Mouse (Mus musculus) E14TG2a.4 (cell line): Measurements from ENCODE around the gene Peli2.

Experiments
- H3K27me3 ChIP-seq: 2 replicates; pipeline ENCODE4 v1.6.1; 2014; ENCODE audit warnings: low read length, control low read depth; ENCODE audit not compliant: insufficient read depth
- H3K36me3 ChIP-seq: 2 replicates; pipeline ENCODE4 v1.6.1; 2014; ENCODE audit warnings: low read length, control low read depth; ENCODE audit not compliant: insufficient read depth
- H3K4me1 ChIP-seq: replicated peaks from 2 replicates; pipeline ENCODE4 v1.6.1; 2014; ENCODE audit warnings: low read depth, low read length, control low read depth
- H3K4me3 ChIP-seq: replicated peaks from 2 replicates; pipeline ENCODE4 v1.5.1; 2014; ENCODE audit warnings: mild to moderate bottlenecking, low read length
- H3K9me3 ChIP-seq: 2 replicates; pipeline ENCODE4 v1.6.1; 2014; ENCODE audit warnings: low read length, control low read depth
- CTCF ChIP-seq: conservative IDR thresholded peaks from 2 replicates; pipeline ENCODE4 v1.5.1; 2014; ENCODE audit warnings: low read length
- NANOG ChIP-seq: IDR thresholded peaks from 2 replicates; pipeline ENCODE4 v1.6.1; 2014; ENCODE audit warnings: borderline replicate concordance, low read length, mixed read lengths
- POU5F1 ChIP-seq: IDR thresholded peaks from 2 replicates; pipeline ENCODE4 v1.6.1; 2014; ENCODE audit warnings: low read length, borderline replicate concordance

Gene Peli2

DNA sequence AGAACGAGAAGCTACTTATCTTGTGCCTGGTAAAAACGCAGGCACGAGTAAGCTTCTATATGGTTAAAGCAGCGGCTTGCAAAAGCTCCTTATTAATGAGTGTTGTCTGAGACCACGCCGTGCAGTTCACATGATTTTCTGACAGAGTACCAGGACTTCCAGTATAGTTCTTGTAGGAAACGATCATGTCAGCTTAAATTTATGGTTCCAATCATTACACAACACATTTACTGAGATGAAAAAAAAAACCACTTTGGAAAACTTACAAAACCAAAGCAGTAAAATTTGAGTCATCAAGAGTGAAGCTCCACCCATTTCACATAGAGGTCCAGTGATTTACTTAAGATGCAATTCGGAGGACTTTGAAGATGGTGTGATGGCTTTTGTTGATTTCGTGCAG lies 53.2 kb downstream of the Peli2 start:
- Histone ChIP-seq H3K9me3 (no peaks in the 10 kb centered on the region), H3K4me1 (peaks cover 11% of the 10 kb centered on the region; the same call in 1 of the 2 replicates), H3K27me3 (no peaks in the 10 kb centered on the region), H3K4me3 (no peak overlapping the region), H3K36me3 (no peaks in the 10 kb centered on the region)
- no peak for TF ChIP-seq POU5F1
- TF ChIP-seq CTCF = no peak
- TF ChIP-seq NANOG = no peak

- TF ChIP-seq NANOG = no peak
- TF ChIP-seq CTCF = no peak
- no peak for TF ChIP-seq POU5F1
- Histone ChIP-seq H3K4me3 (no peak overlapping the region), H3K4me1 (peaks cover 11% of the 10 kb centered on the region; the same call in 1 of the 2 replicates), H3K36me3 (no peaks in the 10 kb centered on the region), H3K9me3 (no peaks in the 10 kb centered on the region), H3K27me3 (no peaks in the 10 kb centered on the region)
Observed at GRCm38 (mm10) chr14:48174356-48174755, 53.7 kb downstream of the Peli2 start.

GRCm38 (mm10) chr14:48175115-48175514 lies 54.5 kb downstream of the Peli2 start:
- no peaks in the 10 kb centered on the region for H3K9me3 ChIP-seq
- TF ChIP-seq NANOG = no peak
- TF ChIP-seq CTCF = no peak
- TF ChIP-seq POU5F1 = no peak

GRCm38 (mm10) chr14:48178304-48178995 lies 57.8 kb downstream of the Peli2 start:
- no peak for TF ChIP-seq NANOG
- TF ChIP-seq POU5F1 = no peak
- TF ChIP-seq CTCF = no peak
- Histone ChIP-seq H3K4me3 (no peak overlapping the region), H3K9me3 (peaks cover 18% of the 10 kb centered on the region), H3K4me1 (no peaks in the 10 kb centered on the region), H3K36me3 (no peaks in the 10 kb centered on the region), H3K27me3 (no peaks in the 10 kb centered on the region)

More at GRCm38 (mm10) chr14:48175115-48175514, 54.5 kb downstream of the Peli2 start:
- no peaks in the 10 kb centered on the region for H3K27me3 ChIP-seq
- H3K36me3 ChIP-seq = no peaks in the 10 kb centered on the region
- peaks cover 11% of the 10 kb centered on the region; the same call in 1 of the 2 replicates for H3K4me1 ChIP-seq
- no peak overlapping the region for H3K4me3 ChIP-seq

GRCm38 (mm10) chr14:48179021-48179420 lies 58.4 kb downstream of the Peli2 start:
- Histone ChIP-seq H3K36me3 (no peaks in the 10 kb centered on the region), H3K4me3 (no peak overlapping the region), H3K9me3 (peaks cover 18% of the 10 kb centered on the region), H3K4me1 (no peaks in the 10 kb centered on the region), H3K27me3 (no peaks in the 10 kb centered on the region)
- TF ChIP-seq CTCF (no peak), POU5F1 (no peak), NANOG (no peak)

GRCm38 (mm10) chr14:48186302-48186701 lies 65.7 kb downstream of the Peli2 start:
- TF ChIP-seq NANOG = no peak
- no peak for TF ChIP-seq CTCF
- TF ChIP-seq POU5F1 = no peak
- no peaks in the 10 kb centered on the region for H3K36me3 ChIP-seq
- no peaks in the 10 kb centered on the region for H3K4me1 ChIP-seq
- peaks cover 14% of the 10 kb centered on the region for H3K9me3 ChIP-seq
- H3K4me3 ChIP-seq = no peak overlapping the region
- no peaks in the 10 kb centered on the region for H3K27me3 ChIP-seq

- peaks cover 6% of the 10 kb centered on the region for H3K9me3 ChIP-seq
- peaks cover 8% of the 10 kb centered on the region; the same call in 1 of the 2 replicates for H3K4me1 ChIP-seq
- H3K4me3 ChIP-seq = no peak overlapping the region
- no peaks in the 10 kb centered on the region for H3K36me3 ChIP-seq
- no peak for TF ChIP-seq CTCF
- H3K27me3 ChIP-seq = no peaks in the 10 kb centered on the region
Observed at GRCm38 (mm10) chr14:48187100-48187499, 66.5 kb downstream of the Peli2 start.

DNA sequence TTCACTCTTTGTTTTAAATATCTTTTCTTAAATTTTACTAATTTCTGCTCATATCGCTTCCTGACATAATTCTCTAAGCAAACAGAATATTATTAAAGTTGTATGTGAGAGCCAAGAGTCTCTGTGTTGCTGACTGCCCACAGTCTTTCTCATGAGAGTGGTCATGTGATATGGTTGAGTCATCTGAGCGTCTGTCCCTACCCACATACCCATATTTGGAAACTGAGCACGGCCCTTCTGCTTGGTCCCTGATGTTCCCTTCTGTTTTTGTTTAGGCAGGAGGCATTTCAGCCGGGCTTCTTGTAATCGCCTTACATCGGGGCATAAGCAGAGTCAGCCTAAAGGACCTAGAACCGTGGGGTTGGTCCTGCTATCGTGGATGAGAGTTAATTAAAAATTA lies 68.7 kb downstream of the Peli2 start:
- peaks cover 10% of the 10 kb centered on the region; the same call in 1 of the 2 replicates for H3K4me1 ChIP-seq
- no peak overlapping the region for H3K4me3 ChIP-seq
- no peaks in the 10 kb centered on the region for H3K27me3 ChIP-seq
- no peaks in the 10 kb centered on the region for H3K36me3 ChIP-seq
- TF ChIP-seq POU5F1 = no peak
- TF ChIP-seq CTCF = no peak
- no peak for TF ChIP-seq NANOG
- no peaks in the 10 kb centered on the region for H3K9me3 ChIP-seq

- no peaks in the 10 kb centered on the region for H3K27me3 ChIP-seq
- TF ChIP-seq POU5F1 (no peak), NANOG (no peak), CTCF (no peak)
- H3K4me1 ChIP-seq = peaks cover 10% of the 10 kb centered on the region; the same call in 1 of the 2 replicates
- H3K36me3 ChIP-seq = no peaks in the 10 kb centered on the region
- H3K9me3 ChIP-seq = no peaks in the 10 kb centered on the region
- H3K4me3 ChIP-seq = no peak overlapping the region
Observed at GRCm38 (mm10) chr14:48190946-48191345, 70.3 kb downstream of the Peli2 start.
